Mouse (Mus musculus) Muller cell, postnatal 12 days (primary cell): ENCODE data around the gene Twistnb.

Experiments
- DNase-seq: peaks from one replicate; pipeline ENCODE4 v3.0.0-alpha.2; 2015; ENCODE audit errors: inconsistent ontology term

The Twistnb gene

DNA sequence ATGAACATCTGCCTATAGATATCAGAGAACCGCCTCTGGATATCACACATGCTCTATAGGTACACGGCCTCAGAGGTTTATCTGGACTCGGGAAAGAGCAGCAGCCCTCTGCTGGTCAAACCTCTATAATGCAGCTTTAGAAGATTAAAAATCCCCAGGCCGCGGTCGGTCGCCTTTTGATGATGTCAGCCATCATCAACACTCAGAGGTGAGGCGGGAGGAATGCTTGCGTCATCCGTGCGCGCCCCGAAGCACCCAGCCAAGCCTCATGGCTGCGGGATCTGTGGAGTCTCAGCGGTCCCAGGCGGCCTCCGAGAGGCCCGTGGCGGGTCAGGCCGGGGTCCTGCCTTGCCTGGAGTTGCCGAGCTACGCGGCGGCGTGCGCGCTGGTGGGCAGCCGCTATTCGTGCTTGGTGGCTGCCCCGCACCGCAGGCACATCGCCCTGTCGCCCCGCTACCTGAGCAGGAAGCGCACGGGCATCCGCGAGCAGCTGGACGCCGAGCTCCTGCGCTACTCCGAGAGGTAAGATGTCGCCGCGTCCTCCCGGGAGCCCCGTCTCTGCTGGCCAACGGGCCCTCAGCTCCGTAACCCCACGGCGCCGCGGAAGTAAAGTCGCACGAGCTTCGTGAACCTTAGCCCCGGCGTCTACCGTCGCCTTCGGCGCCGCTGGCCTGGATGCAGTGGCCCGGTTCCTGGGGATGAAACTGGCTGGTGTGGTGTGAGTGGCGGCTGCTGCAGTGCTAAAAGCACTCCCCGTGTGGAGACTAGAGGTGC is at the start of gene Twistnb:
Gene Twistnb (plus strand): TSS at position 249 of the 774 bp plus-strand sequence.
- DNase-seq = peak; percentile 92

DNA sequence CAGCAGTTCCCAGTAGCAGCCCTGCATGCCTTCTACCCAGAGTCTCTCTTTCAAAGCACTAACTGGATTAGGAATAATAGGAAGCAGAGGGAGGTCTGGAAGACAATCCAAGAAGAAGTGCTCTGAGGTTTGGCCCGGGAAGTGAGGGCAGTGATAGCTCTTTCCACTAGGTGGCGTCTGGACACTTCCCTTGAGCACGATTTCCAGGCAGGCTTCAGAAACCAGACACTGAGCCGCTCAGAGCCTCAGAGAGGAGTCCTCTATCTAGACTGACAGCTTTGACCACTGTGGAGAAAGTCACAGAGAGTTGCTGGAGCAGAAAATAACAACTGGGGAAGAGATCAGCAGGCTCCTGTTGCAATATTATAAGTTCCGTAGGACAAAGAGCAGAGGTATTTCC is 40.6 kb upstream of the Twistnb start:
- peak; percentile 87 for DNase-seq

GRCm38 (mm10) chr12:33390844-33391560 is 38.4 kb upstream of the Twistnb start:
- DNase-seq = no peak

GRCm38 (mm10) chr12:33394804-33395623 is 34.4 kb upstream of the Twistnb start, which contains the start of gene Efcab10:
TSS of gene Efcab10 (plus strand) at chr12:33394854.
- DNase-seq = peak; percentile 10

DNA sequence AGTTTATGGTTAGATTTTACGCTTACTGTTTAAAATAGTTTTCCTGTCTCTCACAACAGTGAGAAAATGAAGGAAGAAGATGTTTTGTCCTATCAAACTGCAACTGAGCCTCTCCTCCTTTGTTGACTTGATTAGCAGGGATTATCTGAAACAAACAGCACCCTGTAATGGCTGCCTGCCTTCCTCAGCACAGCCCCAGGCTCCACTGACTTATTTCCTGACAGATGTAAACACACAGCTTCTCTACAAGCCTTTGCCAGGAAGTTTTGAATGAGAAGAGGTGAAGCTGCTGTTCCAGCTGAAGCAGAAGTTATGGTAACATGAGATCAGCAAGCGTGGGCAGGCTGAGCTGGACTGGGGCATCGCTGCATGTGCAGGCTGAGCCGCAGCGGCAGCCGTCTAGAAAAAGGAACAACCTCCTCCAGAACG is 26.2 kb upstream of the Twistnb start:
- no peak for DNase-seq

GRCm38 (mm10) chr12:33404996-33405395 is 24.4 kb upstream of the Twistnb start:
- no peak for DNase-seq

DNA sequence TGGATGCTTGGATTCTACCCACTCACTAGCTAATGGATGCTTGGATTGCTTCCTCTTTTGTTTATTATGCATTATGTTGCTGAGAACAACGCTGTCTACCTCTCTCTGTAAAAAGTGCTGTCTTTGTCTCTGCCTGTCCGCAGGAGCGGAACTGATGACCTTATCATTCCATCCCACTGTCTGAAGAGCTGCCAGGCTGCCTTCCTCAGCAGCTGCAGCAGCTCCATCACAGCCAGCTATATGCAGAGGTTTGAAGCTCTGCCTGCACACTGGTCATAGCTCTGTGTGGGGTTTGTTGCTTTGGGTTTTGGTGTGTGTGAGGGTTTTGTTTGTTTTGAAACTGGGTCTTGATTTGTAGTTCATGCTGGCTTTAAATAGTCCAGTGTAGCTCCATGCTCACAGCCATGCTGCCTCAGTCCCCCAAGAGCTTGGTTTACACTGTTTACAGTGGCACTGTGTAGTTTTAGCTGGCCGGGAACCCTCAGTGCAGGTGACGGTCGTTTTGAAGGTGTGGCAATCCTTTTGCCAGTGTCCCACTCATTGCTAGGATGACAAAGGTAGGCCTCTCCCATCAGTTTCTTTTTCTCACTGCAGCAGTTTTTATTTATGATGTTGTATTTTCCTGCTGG is 23.9 kb upstream of the Twistnb start:
- DNase-seq = peak; percentile 23

DNA sequence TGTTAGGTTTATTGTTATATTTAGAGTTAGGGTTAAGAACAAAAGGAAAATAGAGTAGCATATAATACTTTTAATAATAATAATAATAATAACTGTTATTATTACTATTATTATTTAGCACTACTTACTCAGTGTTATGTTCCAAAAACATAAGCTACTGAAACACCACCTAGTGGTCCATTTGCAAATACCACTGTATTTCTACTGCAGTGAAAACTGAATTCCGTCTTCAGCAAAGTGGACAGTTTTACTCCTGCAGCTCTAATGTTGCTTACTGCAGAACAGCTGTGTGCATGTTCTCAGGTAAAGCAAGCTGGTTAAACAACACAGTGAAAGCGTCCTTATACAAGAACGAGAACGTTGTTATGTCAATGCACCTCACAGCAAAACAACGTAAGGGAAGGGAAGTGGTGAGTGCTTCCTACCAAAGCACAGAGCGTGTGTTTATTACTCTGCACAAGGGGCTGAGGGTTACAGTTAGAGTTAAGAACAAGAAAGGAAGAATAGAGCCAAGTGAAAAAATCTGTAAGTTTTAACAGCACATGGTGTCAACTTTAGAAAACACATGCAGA is 17.8 kb upstream of the Twistnb start:
- DNase-seq = no peak

DNA sequence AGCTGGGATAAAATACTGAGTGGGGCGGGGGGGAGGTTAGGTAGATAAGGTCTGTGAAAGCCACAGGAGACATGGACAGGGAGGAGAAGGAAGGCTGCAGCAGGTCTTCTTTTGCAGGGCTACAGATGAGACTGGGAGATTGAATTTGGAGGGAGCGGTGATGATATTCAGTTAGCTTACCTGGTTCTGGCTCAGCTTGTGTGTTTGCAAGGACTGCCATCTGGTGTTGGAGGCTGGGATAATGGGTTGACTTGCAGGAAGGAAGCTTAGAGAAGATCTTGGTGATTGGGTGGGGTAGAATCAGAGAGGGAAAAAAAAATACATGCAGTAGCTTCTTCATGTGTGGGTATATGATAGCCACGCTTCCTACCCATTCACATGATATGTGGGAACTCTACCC is 5.1 kb upstream of the Twistnb start:
- DNase-seq = peak; percentile 39

- DNase-seq = no peak
Measured at GRCm38 (mm10) chr12:33427293-33427692, 2.1 kb upstream of the Twistnb start.

DNA sequence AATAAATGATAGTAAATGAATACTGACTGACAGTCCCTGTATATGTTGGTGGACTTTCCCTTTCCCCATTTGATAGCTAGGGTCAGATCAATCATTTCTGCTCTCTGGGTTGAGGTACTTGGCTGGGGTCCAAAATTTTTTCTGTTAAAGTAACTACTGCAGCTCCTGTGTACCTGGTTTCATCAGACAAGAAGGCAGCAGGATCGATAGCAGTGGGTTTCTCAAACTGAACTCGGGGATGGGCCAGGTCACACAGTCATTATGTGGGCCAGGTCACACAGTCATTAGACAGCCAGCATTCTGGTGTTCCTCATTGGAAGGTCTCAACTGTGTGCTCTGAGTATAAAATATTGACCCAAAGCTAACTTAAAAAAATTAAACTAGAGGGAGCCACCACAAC is 1.7 kb upstream of the Twistnb start:
- no peak for DNase-seq

GRCm38 (mm10) chr12:33433812-33434211 is 4.4 kb downstream of the Twistnb start:
- no peak for DNase-seq

DNA sequence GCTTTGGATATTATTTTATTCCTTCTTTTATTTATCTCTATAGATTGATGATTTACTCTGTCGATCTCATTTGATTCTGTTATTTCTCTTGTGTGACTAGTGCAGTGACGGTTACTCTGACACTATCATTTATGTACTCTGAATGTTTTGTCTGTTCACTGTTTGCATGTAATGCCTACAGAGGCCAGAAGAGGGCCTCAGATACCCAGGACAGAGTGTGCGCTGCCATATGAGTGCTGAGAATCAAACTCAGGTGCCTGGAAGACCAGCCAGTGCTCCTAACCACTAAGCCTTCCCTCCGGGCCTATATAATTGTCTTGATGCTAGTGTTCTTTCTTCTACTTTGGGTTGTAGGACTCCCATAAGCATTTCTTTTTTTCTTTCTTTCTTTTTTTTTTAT is 5.3 kb downstream of the Twistnb start:
- no peak for DNase-seq

DNA sequence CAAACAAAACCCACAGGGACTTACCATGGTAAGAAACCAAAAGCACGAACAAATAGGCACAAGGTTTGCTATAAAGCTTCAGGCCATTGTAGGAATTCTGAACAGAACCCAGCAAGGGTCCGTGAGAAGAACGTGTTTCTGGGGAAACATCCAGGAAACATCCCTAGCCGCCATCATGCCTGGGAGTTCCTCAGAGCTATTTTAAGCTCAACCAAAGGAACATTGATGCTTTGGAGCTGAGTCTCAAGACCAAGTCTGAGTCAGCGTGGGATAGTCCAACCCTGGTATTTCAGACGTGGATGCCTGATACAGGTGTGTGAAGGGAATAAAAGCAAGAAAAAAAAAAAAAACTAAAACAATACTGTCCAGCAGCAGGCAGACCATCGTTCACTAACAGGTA is 26.0 kb downstream of the Twistnb start:
- DNase-seq = no peak

GRCm38 (mm10) chr12:33456242-33456641 is 26.8 kb downstream of the Twistnb start:
- DNase-seq = peak; percentile 8

- DNase-seq = peak; percentile 16
Measured at GRCm38 (mm10) chr12:33480975-33481374, 51.5 kb downstream of the Twistnb start.

DNA sequence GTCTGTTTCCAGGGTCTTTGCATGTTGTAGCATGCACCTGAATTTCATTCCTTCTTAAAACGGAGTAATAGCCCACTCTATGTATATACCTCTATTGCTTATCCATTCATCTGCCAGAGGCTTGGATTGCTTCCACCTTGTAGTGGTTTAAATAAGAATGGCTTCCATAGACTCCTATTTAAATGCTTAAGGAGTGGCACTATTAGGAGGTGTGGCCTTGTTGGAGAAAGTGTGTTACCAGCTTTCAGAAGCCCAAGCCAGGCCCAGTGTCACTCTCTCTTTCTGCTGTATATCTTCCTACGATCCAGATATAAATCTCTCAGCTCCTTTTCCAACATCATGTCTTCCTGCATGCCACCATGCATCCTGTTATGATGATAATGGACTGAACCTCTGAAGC is 53.5 kb downstream of the Twistnb start:
- DNase-seq = no peak
